Mouse (Mus musculus) regulatory T cell (primary cell): ENCODE results near the gene Fcho2.

Source experiments
- in situ Hi-C: fragments of 300-600 bp; cut with MboI, MseI; formaldehyde crosslinking; loops from one replicate; pipeline ENCODE4 v1.15.1; 2025; ENCODE audit warnings: high pct_unique_total_duplicates

Fcho2 gene

DNA sequence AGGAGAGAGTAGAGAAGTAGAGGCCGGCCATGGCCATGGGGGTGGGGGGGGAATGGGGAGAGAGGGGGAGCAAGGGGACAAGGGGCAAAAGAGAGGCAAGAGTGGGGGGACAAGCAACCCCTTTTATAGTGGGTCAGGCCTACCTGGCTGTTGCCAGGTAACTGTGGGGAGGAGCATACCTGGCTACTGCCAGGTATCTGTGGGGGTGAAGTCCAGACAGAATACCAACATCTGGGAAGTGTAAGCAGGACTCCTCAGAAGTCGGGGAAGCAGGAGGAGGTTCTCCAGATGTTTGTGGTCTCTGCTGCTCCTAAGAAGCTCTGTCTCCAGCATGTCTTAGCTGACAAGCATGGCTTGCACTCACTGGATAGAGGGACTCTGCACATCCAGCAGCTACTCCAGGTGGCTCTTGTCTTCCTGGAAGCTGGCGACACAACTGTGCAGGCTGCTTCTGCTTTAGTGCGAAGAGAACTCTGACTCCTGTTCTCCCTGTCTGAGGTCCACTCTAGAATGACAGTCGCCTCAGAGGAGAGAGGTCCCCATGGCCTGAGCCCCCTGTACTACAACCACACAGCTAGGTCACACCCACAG lies 134.7 kb downstream of the Fcho2 start:
- in situ Hi-C loops = no loop called here

DNA sequence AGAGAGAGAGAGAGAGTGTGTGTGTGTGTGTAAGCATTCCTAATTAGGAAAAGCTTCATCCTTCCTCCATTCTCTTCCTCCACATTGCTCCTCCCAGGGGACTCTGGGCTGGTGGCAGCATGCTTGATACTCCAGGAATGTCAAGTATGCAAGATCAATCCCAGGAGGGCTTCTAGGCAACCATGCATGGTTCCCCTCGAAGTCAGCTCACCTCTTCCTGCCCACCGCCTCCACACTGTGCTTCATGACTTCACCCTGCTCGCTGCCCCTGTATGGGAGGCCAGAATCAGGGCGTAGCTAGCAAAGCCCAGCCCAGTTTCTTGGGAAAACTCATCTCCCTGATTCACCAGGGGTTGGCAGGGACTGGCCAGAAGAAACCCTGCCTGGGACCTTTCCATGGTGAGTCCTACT lies 135.6 kb downstream of the Fcho2 start:
- in situ Hi-C loops = no loop called here

DNA sequence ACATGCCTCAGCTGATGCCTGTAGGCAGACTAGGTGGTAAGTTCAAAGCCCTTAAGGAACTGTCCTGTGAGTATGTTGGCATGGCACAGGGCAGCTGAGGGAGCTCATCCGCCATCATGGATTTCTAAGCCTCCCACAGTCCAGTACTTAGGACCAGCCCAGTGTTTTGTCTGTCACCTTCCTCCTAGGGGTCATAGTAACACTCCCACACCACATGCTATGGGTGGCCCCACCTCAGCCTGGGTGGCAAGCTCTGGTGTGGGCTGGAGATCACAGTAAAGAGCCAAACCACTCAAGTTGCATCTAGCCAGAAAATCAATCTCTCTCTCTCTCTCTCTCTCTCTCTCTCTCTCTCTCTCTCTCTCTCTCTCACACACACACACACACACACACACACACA lies 136.0 kb downstream of the Fcho2 start:
- in situ Hi-C loops = no loop called here

DNA sequence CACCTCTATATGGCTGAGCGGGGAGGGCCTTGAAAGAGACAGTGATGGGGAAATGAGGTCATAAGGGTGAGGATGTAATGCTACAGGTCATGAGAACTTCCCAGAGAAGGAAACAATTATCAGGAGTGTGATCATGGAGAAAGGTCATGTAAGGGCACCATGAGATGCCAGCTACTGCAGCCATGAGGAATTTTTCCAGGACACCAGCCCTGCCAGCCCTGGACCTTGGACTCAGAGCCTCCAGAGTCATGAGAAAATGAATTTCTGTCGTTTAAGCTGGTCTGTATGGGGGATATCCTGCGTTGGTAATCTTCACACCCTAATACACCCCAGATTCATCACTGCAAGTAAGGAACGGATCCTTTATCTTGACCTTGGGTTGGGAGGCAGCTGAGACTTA lies 141.3 kb downstream of the Fcho2 start:
- in situ Hi-C loops = no loop called here
